Mouse (Mus musculus) kidney, postnatal 0 days (tissue): Measurements from ENCODE around the gene H13. TPM values are rescaled to one million over a fixed set of nuclear protein-coding genes. Genes with fewer than 3 reads are reported as not detected.

Experiments used
- ATAC-seq: fragments of 200-750 bp; cut with Nextera tagmentation; replicated peaks from 2 replicates; pipeline ENCODE4 v1.8.0; 2017; ENCODE audit warnings: low read depth, moderate number of reproducible peaks, moderate TSS enrichment, moderate library complexity; ENCODE audit not compliant: low FRiP score
- DNase-seq: peaks from one replicate; pipeline ENCODE4 v3.0.0-alpha.2; 2016; ENCODE audit warnings: low spot score
- H3K27ac ChIP-seq: fragments of 300-500 bp; sonication (generic); 2 replicates; pipeline ENCODE4 v1.5.1; 2014; ENCODE audit warnings: mild to moderate bottlenecking
- H3K27me3 ChIP-seq: fragments of 300-500 bp; sonication (generic); 2 replicates; pipeline ENCODE4 v1.6.1; 2014; ENCODE audit warnings: low read length, mixed read lengths; ENCODE audit not compliant: insufficient read depth
- H3K36me3 ChIP-seq: fragments of 300-500 bp; sonication (generic); 2 replicates; pipeline ENCODE4 v1.6.1; 2014; ENCODE audit warnings: low read length, mixed read lengths; ENCODE audit not compliant: insufficient read depth
- H3K4me1 ChIP-seq: fragments of 300-500 bp; sonication (generic); replicated peaks from 2 replicates; pipeline ENCODE4 v1.6.1; 2014; ENCODE audit warnings: antibody characterized with exemption, low read length, mixed read lengths; ENCODE audit not compliant: insufficient read depth
- H3K4me2 ChIP-seq: fragments of 300-500 bp; sonication (generic); 2 replicates; pipeline ENCODE4 v1.6.1; 2014; ENCODE audit warnings: mild to moderate bottlenecking, low read length, moderate library complexity, mixed read lengths
- H3K4me3 ChIP-seq: fragments of 300-500 bp; sonication (generic); replicated peaks from 2 replicates; pipeline ENCODE4 v1.5.1; 2014; ENCODE audit warnings: low read depth, low read length
- H3K9ac ChIP-seq: fragments of 300-500 bp; sonication (generic); 2 replicates; pipeline ENCODE4 v1.6.1; 2014; ENCODE audit warnings: low read depth, low read length
- H3K9me3 ChIP-seq: fragments of 300-500 bp; sonication (generic); replicated peaks from 2 replicates; pipeline ENCODE4 v1.6.1; 2016; ENCODE audit warnings: low read length, inconsistent platforms, mixed read lengths
- CTCF ChIP-seq: IDR thresholded peaks from 2 replicates; pipeline ENCODE4 v1.5.1; 2016; ENCODE audit warnings: antibody characterized with exemption, low read depth, mild to moderate bottlenecking, moderate library complexity
- WGBS: fragments of 180-500 bp; shearing (Covaris S2); extraction: QIAGEN DNeasy Blood & Tissue Kit; methylation state at CpG from one replicate; pipeline ENCODE4 v1.1.7; 2014; 5-methylcytosine and 5-hydroxymethylcytosine counted together
- polyA plus RNA-seq: library from polyadenylated mRNA; unstranded; fragments of >200 nt; fragmentation: Nextera tagmentation; extraction: Ambion mirVana; gene quantifications from 2 replicates; pipeline ENCODE4 v1.2.1, GENCODE M21; 2015

H13 gene
- polyA plus RNA-seq, 1 experiment from 2014 or later: 160 TPM

- no peaks in the 10 kb centered on the region for H3K36me3 ChIP-seq
- H3K4me1 ChIP-seq: peaks cover 31% of the 10 kb centered on the region
- H3K27me3 ChIP-seq: no peaks in the 10 kb centered on the region
- DNase-seq (no peak), ATAC-seq (no peak)
- no peak for TF ChIP-seq CTCF
- peak overlapping the region; percentile 64 for H3K4me2 ChIP-seq
- H3K9ac ChIP-seq: peak overlapping the region; percentile 56
- WGBS: 68% methylated on average over 3 of the region's 3 CpGs
- H3K9me3 ChIP-seq: no peaks in the 10 kb centered on the region
- peak overlapping the region; percentile 29 for H3K4me3 ChIP-seq
- H3K27ac ChIP-seq: peak overlapping the region; percentile 27; the same call in 1 of the 2 replicates
Measured at GRCm38 (mm10) chr2:152724332-152724723, 55.1 kb downstream of the H13 start.

GRCm38 (mm10) chr2:152725178-152725750, 56.0 kb downstream of the H13 start:
- no peak for TF ChIP-seq CTCF
- H3K4me1 ChIP-seq: peaks cover 39% of the 10 kb centered on the region
- H3K9me3 ChIP-seq: no peaks in the 10 kb centered on the region
- H3K27ac ChIP-seq: peak overlapping the region; percentile 54
- DNase-seq: no peak
- no peak overlapping the region for H3K9ac ChIP-seq
- 0 out of 2 replicates have a peak overlapping the region, but pooled peaks have one; percentile 3 for H3K4me2 ChIP-seq
- H3K4me3 ChIP-seq: no peak overlapping the region
- H3K27me3 ChIP-seq: no peaks in the 10 kb centered on the region
- WGBS: 39% methylated on average over 15 of the region's 15 CpGs
- ATAC-seq: no peak
- H3K36me3 ChIP-seq: no peaks in the 10 kb centered on the region

- H3K36me3 ChIP-seq: no peaks in the 10 kb centered on the region
- H3K4me1 ChIP-seq: peaks cover 39% of the 10 kb centered on the region
- no peak overlapping the region for H3K9ac ChIP-seq
- H3K27me3 ChIP-seq: no peaks in the 10 kb centered on the region
- TF ChIP-seq CTCF: no peak
- no peak for ATAC-seq
- H3K4me2 ChIP-seq: no peak overlapping the region
- no peak overlapping the region; the same call in 1 of the 2 replicates for H3K27ac ChIP-seq
- DNase-seq: no peak
- H3K9me3 ChIP-seq: no peaks in the 10 kb centered on the region
- 84% methylated on average over 6 of the region's 6 CpGs for WGBS
- H3K4me3 ChIP-seq: no peak overlapping the region
Measured at GRCm38 (mm10) chr2:152726213-152726612, 57.0 kb downstream of the H13 start.

DNA sequence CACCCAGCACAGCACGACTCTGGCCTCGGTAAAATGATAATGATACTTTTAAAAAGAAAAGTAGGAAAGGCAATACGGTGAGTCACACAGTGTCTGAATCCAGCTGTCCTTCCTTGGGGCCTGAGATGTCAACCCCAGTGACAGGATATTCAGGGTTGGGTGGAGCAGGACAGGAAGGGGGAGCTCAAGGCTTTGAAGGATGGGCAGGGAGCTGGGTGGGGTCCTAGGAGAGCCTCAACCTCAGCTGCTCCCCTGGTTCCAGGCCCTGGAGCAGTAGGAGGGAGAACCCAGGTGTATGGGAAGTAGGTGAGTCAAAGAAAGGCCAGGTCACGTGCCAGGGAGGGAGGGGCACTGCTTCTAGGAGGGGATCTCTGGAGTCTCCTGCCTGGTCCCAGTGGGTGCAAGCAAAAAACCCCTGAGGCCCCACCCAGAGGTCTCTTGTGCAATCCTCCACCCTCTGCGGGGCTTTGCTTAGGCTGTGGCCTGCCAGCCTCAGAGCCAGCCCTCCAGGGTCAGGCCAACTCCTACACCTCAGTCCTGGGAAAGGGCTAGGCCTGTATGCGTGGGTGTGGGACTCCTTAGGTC, 57.6 kb downstream of the H13 start:
- Histone ChIP-seq H3K9me3 (no peaks in the 10 kb centered on the region), H3K4me1 (peaks cover 39% of the 10 kb centered on the region), H3K27me3 (no peaks in the 10 kb centered on the region), H3K36me3 (no peaks in the 10 kb centered on the region), H3K27ac (peak overlapping the region; percentile 84), H3K9ac (no peak overlapping the region), H3K4me2 (no peak overlapping the region), H3K4me3 (no peak overlapping the region)
- ATAC-seq: no peak
- 30% methylated on average over 6 of the region's 6 CpGs for WGBS
- no peak for DNase-seq
- TF ChIP-seq CTCF: no peak

- H3K36me3 ChIP-seq: no peaks in the 10 kb centered on the region
- H3K4me2 ChIP-seq: no peak overlapping the region
- ATAC-seq (no peak), DNase-seq (peak; percentile 68)
- H3K9ac ChIP-seq: no peak overlapping the region
- no peak overlapping the region for H3K4me3 ChIP-seq
- H3K9me3 ChIP-seq: no peaks in the 10 kb centered on the region
- H3K27me3 ChIP-seq: no peaks in the 10 kb centered on the region
- no peak for TF ChIP-seq CTCF
- H3K27ac ChIP-seq: peak overlapping the region; percentile 84
- WGBS: 76% methylated on average over 14 of the region's 14 CpGs
- H3K4me1 ChIP-seq: peaks cover 39% of the 10 kb centered on the region
Measured at GRCm38 (mm10) chr2:152727795-152728510, 58.7 kb downstream of the H13 start.

DNA sequence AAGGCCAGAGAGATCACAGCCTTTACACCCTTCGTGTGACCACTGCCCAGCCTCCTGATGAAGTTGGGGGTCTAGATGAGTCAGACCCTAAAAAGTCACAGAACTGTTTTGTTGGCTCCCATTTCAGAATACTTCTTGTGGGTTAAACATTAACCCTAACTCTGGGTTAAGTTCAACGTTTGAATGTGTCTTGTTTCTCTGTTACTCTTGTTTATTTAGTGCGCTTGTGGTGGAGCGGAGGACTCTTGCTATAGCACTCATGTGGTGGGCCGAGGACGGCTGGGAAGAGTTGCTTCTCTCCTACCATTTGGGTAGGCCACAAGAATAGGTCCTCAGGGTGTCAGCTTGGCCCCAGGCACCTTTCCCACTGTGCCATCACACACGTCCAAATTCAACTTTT, 59.3 kb downstream of the H13 start:
- Histone ChIP-seq H3K27ac (peak overlapping the region; percentile 84), H3K9ac (no peak overlapping the region), H3K4me2 (no peak overlapping the region), H3K4me1 (peaks cover 39% of the 10 kb centered on the region), H3K36me3 (no peaks in the 10 kb centered on the region), H3K4me3 (no peak overlapping the region), H3K27me3 (no peaks in the 10 kb centered on the region), H3K9me3 (no peaks in the 10 kb centered on the region)
- no peak for TF ChIP-seq CTCF
- DNase-seq (no peak), ATAC-seq (no peak)
- 69% methylated on average over 7 of the region's 7 CpGs for WGBS
